16 mouse cellular contexts compared by ENCODE assay signal in genomic region chr2:3717268-3717667, GRCm38 (mm10).
A peak's percentile ranks its signal among the peaks of the same experiment; 100 is the strongest.
DNase-seq lines count a peak whose midpoint lies in the region; ATAC-seq and TF ChIP-seq lines count a peak whose summit lies in the region.
"Had no signal": no experiment of that assay in that cellular context is flagged by ENCODE, and none has a peak within 500 bp of the region (broad histone marks: within the 10 kb centered on the region; RNA-seq: fewer than 3 reads in every experiment).

No protein-coding gene starts in this region.

- H3K27ac ChIP-seq in gastrocnemius, adult 2 months = peak overlapping the region; percentile 43; the same call in 1 of the 2 replicates
- peak overlapping the region; percentile 89 for H3K27ac ChIP-seq in spleen, adult 2 months (ENCODE audit: insufficient read depth, low read length)
- no peak overlapping the region for H3K27ac ChIP-seq in liver, embryonic 13.5 days
- no peak overlapping the region for H3K27ac ChIP-seq in stomach, embryonic 14.5 days (ENCODE audit: low read length)
- no peak overlapping the region for H3K27ac ChIP-seq in forebrain, embryonic 11.5 days (ENCODE audit: low read depth, low read length)
- H3K27ac ChIP-seq: forebrain, embryonic 10.5 days; hindbrain, embryonic 12.5 days; left cerebral cortex, adult 2 months; lung, embryonic 15.5 days had no signal

- peak overlapping the region; percentile 41; the same call in 1 of the 2 replicates for H3K4me2 ChIP-seq in liver, embryonic 13.5 days
- no peak overlapping the region for H3K4me2 ChIP-seq in stomach, embryonic 14.5 days (replicated peaks; ENCODE audit: low read depth, low read length)
- no peak overlapping the region for H3K4me2 ChIP-seq in forebrain, embryonic 11.5 days (ENCODE audit: low read depth, low read length, severe bottlenecking)
- H3K4me2 ChIP-seq: hindbrain, embryonic 12.5 days; lung, embryonic 15.5 days had no signal

- no peak for TF ChIP-seq POLR2A in spleen, adult 2 months (IDR thresholded peaks at IDR 0.05; ENCODE audit: low read depth, low read length)

- no peaks in the 10 kb centered on the region for H3K9me3 ChIP-seq in liver, embryonic 13.5 days (replicated peaks)
- H3K9me3 ChIP-seq in stomach, embryonic 14.5 days (ENCODE audit: control insufficient read depth, low read depth, low read length) = no peaks in the 10 kb centered on the region
- H3K9me3 ChIP-seq in forebrain, embryonic 11.5 days (ENCODE audit: control insufficient read depth, low read length) = no peaks in the 10 kb centered on the region
- H3K9me3 ChIP-seq: forebrain, embryonic 10.5 days; hindbrain, embryonic 12.5 days; lung, embryonic 15.5 days had no signal

- intact Hi-C loops in gastrocnemius, adult 2 months (cut with DNase I) = no loop called here
- intact Hi-C loops in gastrocnemius, postnatal 36 days (cut with DNase I) = no loop called here

- no peak for ATAC-seq in liver, embryonic 13.5 days (ENCODE audit: low read depth)
- no peak for ATAC-seq in stomach, embryonic 14.5 days (ENCODE audit: insufficient number of reproducible peaks, insufficient read depth, low FRiP score, low read depth)
- ATAC-seq in forebrain, embryonic 11.5 days (replicated peaks; ENCODE audit: low FRiP score) = no peak
- ATAC-seq: Patski had no signal

- H3K36me3 ChIP-seq in spleen, adult 2 months (ENCODE audit: control insufficient read depth, insufficient read depth, low read length) = no peaks in the 10 kb centered on the region
- no peaks in the 10 kb centered on the region for H3K36me3 ChIP-seq in liver, embryonic 13.5 days
- H3K36me3 ChIP-seq in stomach, embryonic 14.5 days (ENCODE audit: control insufficient read depth, insufficient read depth, low read length) = no peaks in the 10 kb centered on the region
- no peaks in the 10 kb centered on the region for H3K36me3 ChIP-seq in forebrain, embryonic 11.5 days (ENCODE audit: control insufficient read depth, insufficient read depth, low read length)
- H3K36me3 ChIP-seq: forebrain, embryonic 10.5 days; hindbrain, embryonic 12.5 days; lung, embryonic 15.5 days had no signal

- TF ChIP-seq CTCF in gastrocnemius, adult 2 months (IDR thresholded peaks at IDR 0.05) = no peak
- no peak for TF ChIP-seq CTCF in spleen, adult 2 months (IDR thresholded peaks at IDR 0.05; ENCODE audit: extremely low read depth, insufficient read depth, insufficient read length, insufficient replicate concordance)

- DNase-seq in gastrocnemius, adult 2 months = no peak
- no peak for DNase-seq in gastrocnemius, postnatal 36 days
- no peak for DNase-seq in spleen, adult 2 months (ENCODE audit: low read depth in 1 of 2, low spot score in 2 of 2)
- DNase-seq in spleen, adult 18-20 months = no peak
- no peak for DNase-seq in liver, embryonic 13.5 days
- no peak for DNase-seq in right cerebral cortex, postnatal 10 days (ENCODE audit: low spot score in 2 of 2)
- no peak for DNase-seq in forebrain, embryonic 11.5 days (ENCODE audit: low spot score)
- DNase-seq: cerebellum, postnatal 25 days; gastrocnemius, postnatal 10 days; right cerebral cortex, adult 18-20 months had no signal

- H3K4me3 ChIP-seq in gastrocnemius, adult 2 months = no peak overlapping the region
- peak overlapping the region; percentile 42 for H3K4me3 ChIP-seq in spleen, adult 2 months (ENCODE audit: extremely low read depth, insufficient read depth, insufficient read length)
- H3K4me3 ChIP-seq in liver, embryonic 13.5 days (replicated peaks) = no peak overlapping the region
- no peak overlapping the region for H3K4me3 ChIP-seq in stomach, embryonic 14.5 days (ENCODE audit: low read depth, low read length)
- H3K4me3 ChIP-seq in forebrain, embryonic 11.5 days (ENCODE audit: low read depth, low read length) = no peak overlapping the region
- H3K4me3 ChIP-seq: forebrain, embryonic 10.5 days; hindbrain, embryonic 12.5 days; left cerebral cortex, adult 2 months; lung, embryonic 15.5 days had no signal

- no peaks in the 10 kb centered on the region for H3K27me3 ChIP-seq in spleen, adult 2 months (ENCODE audit: control insufficient read depth, insufficient read depth, low read length)
- peaks cover 9% of the 10 kb centered on the region for H3K27me3 ChIP-seq in liver, embryonic 13.5 days
- H3K27me3 ChIP-seq in stomach, embryonic 14.5 days (ENCODE audit: control insufficient read depth, insufficient read depth, low read length) = no peaks in the 10 kb centered on the region
- H3K27me3 ChIP-seq in forebrain, embryonic 11.5 days (ENCODE audit: control insufficient read depth, insufficient read depth, low read length) = no peaks in the 10 kb centered on the region
- H3K27me3 ChIP-seq: hindbrain, embryonic 12.5 days; lung, embryonic 15.5 days; Patski had no signal

- WGBS in spleen, adult 2 months = 15% methylated on average over 5 of the region's 5 CpGs
- 34% methylated on average over 5 of the region's 5 CpGs for WGBS in liver, embryonic 13.5 days (ENCODE audit: insufficient replicate concordance)
- 68% methylated on average over 5 of the region's 5 CpGs for WGBS in stomach, embryonic 14.5 days
- WGBS in forebrain, embryonic 11.5 days = 61% methylated on average over 5 of the region's 5 CpGs

- H3K9ac ChIP-seq in liver, embryonic 13.5 days = no peak overlapping the region; the same call in 1 of the 2 replicates
- H3K9ac ChIP-seq in stomach, embryonic 14.5 days (replicated peaks; ENCODE audit: low read depth, low read length) = 0 out of 2 replicates have a peak overlapping the region, but pooled peaks have one; percentile 10
- no peak overlapping the region for H3K9ac ChIP-seq in forebrain, embryonic 11.5 days (ENCODE audit: low read length)
- H3K9ac ChIP-seq: hindbrain, embryonic 12.5 days; lung, embryonic 15.5 days had no signal

- H3K4me1 ChIP-seq in spleen, adult 2 months (ENCODE audit: control insufficient read depth, insufficient read depth, insufficient read length) = peaks cover 40% of the 10 kb centered on the region
- peaks cover 71% of the 10 kb centered on the region for H3K4me1 ChIP-seq in liver, embryonic 13.5 days (replicated peaks)
- peaks cover 22% of the 10 kb centered on the region for H3K4me1 ChIP-seq in stomach, embryonic 14.5 days (ENCODE audit: control insufficient read depth, insufficient read depth, low read length)
- H3K4me1 ChIP-seq in forebrain, embryonic 11.5 days (replicated peaks; ENCODE audit: control insufficient read depth, insufficient read depth, low read length) = peaks cover 7% of the 10 kb centered on the region

Comparison
In these comparisons a context has a peak if more than half of its experiments do, and no peak if none do; other contexts are left out.
1. H3K27ac ChIP-seq: peak in gastrocnemius, adult 2 months (single experiment) and spleen, adult 2 months (single experiment); none in liver, embryonic 13.5 days (single experiment), stomach, embryonic 14.5 days (single experiment) and forebrain, embryonic 11.5 days (single experiment).